ENCODE assay signal across 14 mouse cellular contexts in genomic region chr8:56231930-56232329, GRCm38 (mm10).
A peak's percentile ranks its signal among the peaks of the same experiment; 100 is the strongest.
DNase-seq lines count a peak whose midpoint lies in the region; ATAC-seq lines count a peak whose summit lies in the region.
"Had no signal": no experiment of that assay in that cellular context is flagged by ENCODE, and none has a peak within 500 bp of the region (broad histone marks: within the 10 kb centered on the region; RNA-seq: fewer than 3 reads in every experiment).

No protein-coding gene starts in this region.

- no peak overlapping the region for H3K4me3 ChIP-seq in liver, embryonic 15.5 days (replicated peaks)
- no peak overlapping the region for H3K4me3 ChIP-seq in liver, embryonic 11.5 days (ENCODE audit: low read depth, low read length)
- H3K4me3 ChIP-seq in embryonic facial prominence, embryonic 15.5 days (replicated peaks), result no peak overlapping the region
- no peak overlapping the region for H3K4me3 ChIP-seq in forebrain, embryonic 11.5 days (ENCODE audit: low read depth, low read length)
- H3K4me3 ChIP-seq: hindbrain, embryonic 12.5 days; neural tube, embryonic 13.5 days had no signal

- no peaks in the 10 kb centered on the region for H3K9me3 ChIP-seq in liver, embryonic 15.5 days (replicated peaks)
- H3K9me3 ChIP-seq in liver, embryonic 11.5 days (ENCODE audit: control insufficient read depth, low read length), result no peaks in the 10 kb centered on the region
- no peaks in the 10 kb centered on the region for H3K9me3 ChIP-seq in embryonic facial prominence, embryonic 15.5 days (replicated peaks)
- no peaks in the 10 kb centered on the region for H3K9me3 ChIP-seq in forebrain, embryonic 11.5 days (ENCODE audit: control insufficient read depth, low read length)
- H3K9me3 ChIP-seq: hindbrain, embryonic 12.5 days; neural tube, embryonic 13.5 days had no signal

- peak; percentile 11 for DNase-seq in adrenal gland, postnatal 14 days
- DNase-seq in adrenal gland, adult 18-20 months (ENCODE audit: low spot score in 2 of 2), result no peak
- DNase-seq in liver, embryonic 11.5 days (ENCODE audit: low spot score), result no peak
- DNase-seq in kidney, postnatal 4 days, result peak; percentile 16 to 26
- DNase-seq in forebrain, embryonic 11.5 days (ENCODE audit: low spot score), result no peak
- DNase-seq in frontal cortex, postnatal 25 days (ENCODE audit: low spot score in 2 of 2), result no peak
- DNase-seq: cerebellum, adult 18-20 months; gastrocnemius, postnatal 14 days had no signal

- ATAC-seq in liver, embryonic 15.5 days (ENCODE audit: insufficient read depth), result no peak
- ATAC-seq in liver, embryonic 11.5 days (replicated peaks; ENCODE audit: low FRiP score), result no peak
- no peak for ATAC-seq in embryonic facial prominence, embryonic 15.5 days (ENCODE audit: insufficient number of reproducible peaks, low FRiP score, low TSS enrichment, low read depth)
- no peak for ATAC-seq in forebrain, embryonic 11.5 days (replicated peaks; ENCODE audit: low FRiP score)
- ATAC-seq: forebrain, embryonic 16.5 days; intestine, postnatal 0 days had no signal

- 74% methylated on average over 3 of the region's 3 CpGs for WGBS in liver, embryonic 15.5 days (ENCODE audit: insufficient replicate concordance)
- 84% methylated on average over 3 of the region's 3 CpGs for WGBS in liver, embryonic 11.5 days
- WGBS in embryonic facial prominence, embryonic 15.5 days, result 83% methylated on average over 3 of the region's 3 CpGs
- 80% methylated on average over 3 of the region's 3 CpGs for WGBS in forebrain, embryonic 11.5 days

- H3K27me3 ChIP-seq in liver, embryonic 15.5 days, result no peaks in the 10 kb centered on the region
- no peaks in the 10 kb centered on the region for H3K27me3 ChIP-seq in liver, embryonic 11.5 days (replicated peaks; ENCODE audit: control insufficient read depth, insufficient read depth, low read length)
- no peaks in the 10 kb centered on the region for H3K27me3 ChIP-seq in embryonic facial prominence, embryonic 15.5 days
- no peaks in the 10 kb centered on the region for H3K27me3 ChIP-seq in forebrain, embryonic 11.5 days (ENCODE audit: control insufficient read depth, insufficient read depth, low read length)
- H3K27me3 ChIP-seq: hindbrain, embryonic 12.5 days; neural tube, embryonic 13.5 days had no signal

- H3K9ac ChIP-seq in liver, embryonic 15.5 days, result no peak overlapping the region
- H3K9ac ChIP-seq in liver, embryonic 11.5 days (ENCODE audit: low read depth, low read length), result no peak overlapping the region
- H3K9ac ChIP-seq in embryonic facial prominence, embryonic 15.5 days, result no peak overlapping the region
- H3K9ac ChIP-seq in forebrain, embryonic 11.5 days (ENCODE audit: low read length), result no peak overlapping the region
- H3K9ac ChIP-seq: hindbrain, embryonic 12.5 days; neural tube, embryonic 13.5 days had no signal

- H3K27ac ChIP-seq in liver, embryonic 15.5 days (replicated peaks), result peak overlapping the region; percentile 57; the same call in 1 of the 2 replicates
- H3K27ac ChIP-seq in liver, embryonic 11.5 days (ENCODE audit: low read depth, low read length), result no peak overlapping the region
- 0 out of 2 replicates have a peak overlapping the region, but pooled peaks have one; percentile 28 for H3K27ac ChIP-seq in embryonic facial prominence, embryonic 15.5 days (replicated peaks)
- H3K27ac ChIP-seq in forebrain, embryonic 11.5 days (ENCODE audit: low read depth, low read length), result no peak overlapping the region
- H3K27ac ChIP-seq: hindbrain, embryonic 12.5 days; neural tube, embryonic 13.5 days had no signal

- H3K4me1 ChIP-seq in liver, embryonic 15.5 days (replicated peaks), result no peaks in the 10 kb centered on the region
- H3K4me1 ChIP-seq in liver, embryonic 11.5 days (replicated peaks; ENCODE audit: control insufficient read depth, insufficient read depth, low read length), result no peaks in the 10 kb centered on the region
- H3K4me1 ChIP-seq in embryonic facial prominence, embryonic 15.5 days, result no peaks in the 10 kb centered on the region
- H3K4me1 ChIP-seq in forebrain, embryonic 11.5 days (replicated peaks; ENCODE audit: control insufficient read depth, insufficient read depth, low read length), result no peaks in the 10 kb centered on the region
- H3K4me1 ChIP-seq: hindbrain, embryonic 12.5 days; neural tube, embryonic 13.5 days had no signal

- H3K36me3 ChIP-seq in liver, embryonic 15.5 days (replicated peaks), result no peaks in the 10 kb centered on the region
- no peaks in the 10 kb centered on the region for H3K36me3 ChIP-seq in liver, embryonic 11.5 days (ENCODE audit: control insufficient read depth, insufficient read depth, low read length)
- no peaks in the 10 kb centered on the region for H3K36me3 ChIP-seq in embryonic facial prominence, embryonic 15.5 days
- no peaks in the 10 kb centered on the region for H3K36me3 ChIP-seq in forebrain, embryonic 11.5 days (ENCODE audit: control insufficient read depth, insufficient read depth, low read length)
- H3K36me3 ChIP-seq: hindbrain, embryonic 12.5 days; neural tube, embryonic 13.5 days had no signal

- H3K4me2 ChIP-seq in liver, embryonic 15.5 days, result no peak overlapping the region
- H3K4me2 ChIP-seq in liver, embryonic 11.5 days, result no peak overlapping the region
- no peak overlapping the region for H3K4me2 ChIP-seq in embryonic facial prominence, embryonic 15.5 days (replicated peaks)
- H3K4me2 ChIP-seq in forebrain, embryonic 11.5 days (ENCODE audit: low read depth, low read length, severe bottlenecking), result no peak overlapping the region
- H3K4me2 ChIP-seq: hindbrain, embryonic 12.5 days; neural tube, embryonic 13.5 days had no signal

Comparison
In these comparisons a context has a peak if more than half of its experiments do, and no peak if none do; other contexts are left out.
1. DNase-seq: peak in adrenal gland, postnatal 14 days (single experiment) and kidney, postnatal 4 days (2 of 2); none in adrenal gland, adult 18-20 months (0 of 2), liver, embryonic 11.5 days (single experiment), forebrain, embryonic 11.5 days (single experiment) and frontal cortex, postnatal 25 days (0 of 2).
2. H3K27ac ChIP-seq: peak in liver, embryonic 15.5 days (single experiment) and embryonic facial prominence, embryonic 15.5 days (single experiment); none in liver, embryonic 11.5 days (single experiment) and forebrain, embryonic 11.5 days (single experiment).